Mouse (Mus musculus): ENCODE measurements around the gene Pmepa1.

Pmepa1 gene

GRCm38 (mm10) chr2:173183311-173183710, 93.0 kb downstream of the Pmepa1 start:
- no peak for DNase-seq

- no peak for DNase-seq
Observed at GRCm38 (mm10) chr2:173182796-173183195, 93.5 kb downstream of the Pmepa1 start.

- DNase-seq: peak; percentile 66
Observed at GRCm38 (mm10) chr2:173181901-173182300, 94.4 kb downstream of the Pmepa1 start.

- DNase-seq: no peak
Observed at GRCm38 (mm10) chr2:173181486-173181885, 94.8 kb downstream of the Pmepa1 start.

- DNase-seq: no peak
Observed at GRCm38 (mm10) chr2:173180721-173181388, 95.5 kb downstream of the Pmepa1 start.

- peak; percentile 1 for DNase-seq
Observed at GRCm38 (mm10) chr2:173180026-173180425, 96.3 kb downstream of the Pmepa1 start.

GRCm38 (mm10) chr2:173179046-173179445, 97.3 kb downstream of the Pmepa1 start:
- DNase-seq: peak; percentile 2

GRCm38 (mm10) chr2:173177951-173178350, 98.4 kb downstream of the Pmepa1 start:
- DNase-seq: peak; percentile 92

- DNase-seq: peak; percentile 1
Observed at GRCm38 (mm10) chr2:173177481-173177880, 98.9 kb downstream of the Pmepa1 start.

GRCm38 (mm10) chr2:173175703-173176102, 100.6 kb downstream of the Pmepa1 start:
- peak; percentile 2 for DNase-seq

GRCm38 (mm10) chr2:173174569-173174968, 101.8 kb downstream of the Pmepa1 start:
- no peak for DNase-seq

Data from kidney, postnatal 14 days (tissue).